Mouse (Mus musculus): ENCODE measurements around the gene Gtf2f2.

Gene Gtf2f2

GRCm38 (mm10) chr14:76010102-76011061, at the start of gene Gtf2f2:
Gene Gtf2f2, minus strand, starts transcription at chr14:76010865.
- DNase-seq (ENCODE audit: extremely low read depth, low read depth, low spot score) = peak; percentile 64

DNA sequence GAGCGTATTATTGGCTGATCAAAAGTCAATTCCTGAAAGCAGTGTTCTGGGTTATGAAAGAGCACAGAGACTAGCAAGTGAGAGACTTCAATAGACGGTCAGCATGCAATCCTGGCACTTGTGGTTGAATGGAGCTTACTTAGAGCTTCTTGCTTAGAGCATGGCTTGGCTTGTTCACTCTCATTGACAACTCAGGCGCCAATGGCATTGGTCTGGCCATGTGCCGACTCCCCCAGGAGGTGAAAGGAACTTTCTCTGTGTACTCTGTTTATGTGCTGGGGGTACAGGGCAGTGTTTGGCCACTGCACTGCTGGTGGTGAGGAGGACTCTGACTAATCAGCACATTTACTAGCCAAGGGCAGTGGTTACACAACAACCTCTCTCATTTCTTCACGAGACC, 48.8 kb upstream of the Gtf2f2 start:
- peak; percentile 78 for DNase-seq (ENCODE audit: extremely low read depth, low read depth, low spot score)

- DNase-seq (ENCODE audit: extremely low read depth, low read depth, low spot score) = no peak
These were observed 43.1 kb upstream of the Gtf2f2 start for GRCm38 (mm10) chr14:76053726-76054125.

DNA sequence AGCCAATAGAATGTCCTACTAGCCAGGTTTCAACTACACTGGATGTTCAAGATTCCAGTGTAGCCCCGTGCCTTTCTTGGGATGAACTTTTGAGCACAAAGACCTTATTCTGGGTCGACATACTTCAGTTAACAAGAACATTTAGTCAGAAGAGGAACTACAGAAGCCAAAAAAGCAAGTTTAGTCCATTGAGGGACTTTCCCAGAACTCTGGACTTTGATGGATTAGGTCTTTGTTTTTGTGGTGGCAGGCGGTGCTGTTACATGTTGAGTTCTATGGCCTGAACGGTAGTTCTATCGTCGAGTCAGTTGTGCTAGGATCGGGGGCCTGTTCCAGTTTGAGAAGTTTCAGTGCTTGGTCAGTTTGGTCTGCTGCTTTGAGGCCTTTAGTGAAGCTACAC, 41.3 kb upstream of the Gtf2f2 start:
- no peak for DNase-seq (ENCODE audit: extremely low read depth, low read depth, low spot score)

- DNase-seq (ENCODE audit: extremely low read depth, low read depth, low spot score) = no peak
These were observed 35.1 kb upstream of the Gtf2f2 start for GRCm38 (mm10) chr14:76045767-76046166.

DNA sequence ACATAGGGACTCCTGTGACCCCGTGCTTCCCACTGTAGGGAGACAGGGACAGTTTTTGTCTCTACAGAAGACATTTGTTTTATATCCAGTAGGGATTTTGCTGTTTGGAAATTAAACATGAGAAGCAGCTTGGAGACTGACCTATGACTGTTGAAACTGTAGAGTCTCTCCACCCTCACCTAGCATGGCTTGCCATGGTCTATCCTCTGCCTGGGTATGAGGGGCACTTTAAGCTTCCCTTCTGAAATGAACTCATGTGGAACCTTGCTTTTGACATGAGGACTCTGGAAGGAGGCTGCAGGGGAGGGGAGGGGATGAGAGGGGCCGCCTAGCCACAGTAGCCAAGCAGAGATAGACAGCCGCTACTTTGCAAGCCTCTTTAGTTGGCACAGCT, 33.5 kb upstream of the Gtf2f2 start:
- no peak for DNase-seq (ENCODE audit: extremely low read depth, low read depth, low spot score)

- no peak for DNase-seq (ENCODE audit: extremely low read depth, low read depth, low spot score)
These were observed 32.8 kb upstream of the Gtf2f2 start for GRCm38 (mm10) chr14:76043251-76044163.

GRCm38 (mm10) chr14:76033221-76033637, 22.6 kb upstream of the Gtf2f2 start:
- no peak for DNase-seq (ENCODE audit: extremely low read depth, low read depth, low spot score)

- no peak for DNase-seq (ENCODE audit: extremely low read depth, low read depth, low spot score)
These were observed 22.0 kb upstream of the Gtf2f2 start for GRCm38 (mm10) chr14:76032671-76033136.

- peak; percentile 59 for DNase-seq (ENCODE audit: extremely low read depth, low read depth, low spot score)
These were observed 20.6 kb upstream of the Gtf2f2 start for GRCm38 (mm10) chr14:76031117-76031842.

DNA sequence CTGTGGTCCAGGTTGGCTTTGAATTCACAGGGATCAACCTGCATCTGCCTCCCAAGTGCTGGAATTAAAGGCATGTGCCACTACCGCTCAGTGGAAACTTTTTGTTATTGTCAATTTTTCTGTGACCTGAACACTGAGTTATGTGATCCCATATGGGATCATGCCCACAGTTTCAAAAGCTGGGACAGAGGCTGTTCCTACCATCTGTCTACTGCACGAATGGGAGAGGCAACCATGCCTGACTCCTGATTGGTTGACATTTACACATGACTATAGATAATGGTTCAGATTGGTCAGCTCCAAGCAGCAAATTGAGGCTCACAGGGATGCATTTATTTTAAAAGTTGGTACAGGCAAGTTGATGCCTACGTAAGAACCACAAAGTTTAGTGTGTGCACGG, 14.0 kb upstream of the Gtf2f2 start:
- no peak for DNase-seq (ENCODE audit: extremely low read depth, low read depth, low spot score)

DNA sequence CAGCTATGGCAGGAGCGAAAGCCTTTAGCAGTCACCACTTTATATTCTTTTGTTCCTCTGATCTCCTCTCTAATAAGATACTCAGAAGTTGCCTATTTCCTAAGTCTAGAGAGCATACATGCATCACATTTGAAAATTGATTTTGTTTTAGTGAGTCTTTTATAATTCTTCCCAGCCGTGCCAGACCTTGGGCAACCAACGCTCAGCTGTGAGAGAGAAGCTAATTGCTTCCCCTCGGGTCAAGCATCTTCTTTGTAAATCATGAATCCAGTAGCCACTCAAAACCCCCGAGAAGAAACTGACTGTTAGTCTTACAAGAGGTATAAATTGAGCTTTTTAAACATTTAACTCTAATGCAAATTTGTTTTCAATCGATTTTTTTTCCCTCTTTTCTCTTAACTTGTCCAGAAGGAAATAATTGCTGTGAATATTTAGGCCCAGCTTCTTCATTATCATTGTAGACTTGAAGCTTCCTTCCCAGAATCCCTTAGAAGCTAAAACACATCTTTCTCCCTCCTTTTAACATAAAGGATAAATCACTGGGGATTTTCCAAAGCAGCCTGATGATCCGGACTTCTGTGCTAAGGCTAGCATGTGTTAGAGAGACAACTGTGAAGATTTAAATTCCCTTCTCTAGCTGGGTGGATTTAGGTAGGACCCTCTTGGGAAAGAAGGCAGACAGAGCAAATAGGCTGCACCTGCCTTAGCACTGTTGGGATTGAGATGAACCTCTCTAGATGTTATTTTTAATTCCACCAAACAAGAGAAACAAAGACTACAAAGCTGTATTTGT, 10.5 kb upstream of the Gtf2f2 start:
- DNase-seq (ENCODE audit: extremely low read depth, low read depth, low spot score) = no peak

- DNase-seq (ENCODE audit: extremely low read depth, low read depth, low spot score) = no peak
These were observed 9.7 kb upstream of the Gtf2f2 start for GRCm38 (mm10) chr14:76020259-76020785.

DNA sequence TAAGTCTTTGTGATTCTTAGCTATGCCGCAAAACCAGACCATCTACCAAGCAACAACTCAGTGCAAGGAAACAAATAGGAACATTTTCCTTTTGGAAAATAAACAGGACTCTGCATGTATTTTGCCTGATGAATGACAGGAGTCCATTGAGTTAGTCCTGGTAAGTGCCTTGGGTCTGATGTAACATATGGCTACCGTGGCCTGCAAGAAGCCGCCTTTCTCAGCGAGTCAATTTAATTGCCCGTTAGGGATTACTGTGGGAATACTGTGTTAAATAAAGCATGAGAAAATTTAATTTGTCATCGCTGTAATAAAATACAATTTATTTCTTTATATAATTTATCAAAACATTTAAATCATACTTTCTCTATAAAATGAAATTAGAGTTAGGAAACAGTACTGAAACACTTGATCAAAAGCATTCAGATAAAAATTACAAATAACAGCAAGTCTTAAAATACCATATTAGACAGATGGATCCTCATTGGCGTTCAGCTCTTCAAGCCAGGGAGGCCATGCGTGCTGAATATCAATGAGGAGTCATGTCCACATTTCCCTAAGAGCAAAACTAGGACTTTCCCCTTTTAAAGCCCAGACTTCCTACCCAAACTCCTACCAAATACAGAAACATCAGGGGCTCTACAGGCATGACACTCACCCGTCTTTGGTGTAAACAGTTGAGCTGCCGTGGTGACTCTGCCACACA, 7.3 kb upstream of the Gtf2f2 start:
- DNase-seq (ENCODE audit: extremely low read depth, low read depth, low spot score) = no peak

DNA sequence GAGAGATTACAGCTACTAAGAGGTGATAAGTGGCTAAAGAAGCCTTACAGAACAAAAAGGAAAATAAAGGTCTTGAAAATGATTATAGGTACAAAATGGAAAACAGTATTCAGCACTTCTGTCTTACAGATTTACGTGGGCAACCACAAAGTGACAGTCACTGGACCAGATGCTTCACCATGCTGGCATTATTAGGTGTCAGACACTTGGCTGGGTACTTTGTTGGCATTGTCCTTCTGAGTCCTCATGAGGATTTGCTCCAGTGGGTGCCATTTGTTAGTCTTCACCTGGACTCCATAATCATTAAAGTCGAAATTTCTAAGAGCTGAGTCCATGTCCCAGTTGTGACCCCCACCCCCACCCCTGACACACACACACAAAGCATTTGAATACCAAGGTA, 3.7 kb upstream of the Gtf2f2 start:
- DNase-seq (ENCODE audit: extremely low read depth, low read depth, low spot score) = no peak

- no peak for DNase-seq (ENCODE audit: extremely low read depth, low read depth, low spot score)
These were observed 395 bp upstream of the Gtf2f2 start for GRCm38 (mm10) chr14:76011062-76011457.

DNA sequence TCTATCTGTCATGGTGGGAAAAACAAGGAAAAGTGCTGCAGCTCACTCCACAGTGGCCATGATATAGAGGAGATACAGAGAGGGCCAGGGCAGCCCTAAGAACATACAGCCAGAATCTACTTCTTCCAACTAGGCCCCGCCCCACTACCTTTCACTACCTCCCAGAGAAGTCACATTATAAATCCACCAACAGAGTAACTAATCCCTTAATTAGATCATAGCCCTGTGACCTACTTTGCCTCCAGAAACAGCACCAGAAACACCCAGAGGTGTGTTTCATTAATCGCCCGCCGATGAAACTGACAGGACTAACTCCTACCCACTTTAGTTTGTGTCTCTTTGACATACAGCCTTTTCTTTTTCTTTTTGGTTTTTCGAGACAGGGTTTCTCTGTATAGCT, 1.5 kb downstream of the Gtf2f2 start:
- DNase-seq (ENCODE audit: extremely low read depth, low read depth, low spot score) = peak; percentile 39

- DNase-seq (ENCODE audit: extremely low read depth, low read depth, low spot score) = no peak
These were observed 2.5 kb downstream of the Gtf2f2 start for GRCm38 (mm10) chr14:76008174-76008573.

DNA sequence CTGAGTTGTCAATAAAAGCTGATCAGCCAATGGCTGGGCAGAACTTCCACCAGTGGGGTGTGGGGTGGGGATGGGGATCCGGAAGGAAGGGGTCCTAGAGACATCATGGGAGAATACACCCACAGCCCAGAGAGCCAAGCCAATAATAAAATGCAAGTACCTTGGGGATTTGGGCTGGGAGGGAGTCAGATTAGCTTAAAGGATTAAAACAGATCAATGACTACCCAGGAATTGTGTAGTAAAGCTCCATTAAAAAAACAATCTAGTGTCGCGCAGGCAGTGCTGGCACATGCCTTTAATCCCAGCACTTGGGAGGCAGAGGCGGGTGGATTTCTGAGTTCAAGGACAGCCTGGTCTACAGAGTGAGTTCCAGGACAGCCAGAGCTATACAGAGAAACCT, 5.7 kb downstream of the Gtf2f2 start:
- no peak for DNase-seq (ENCODE audit: extremely low read depth, low read depth, low spot score)

All from fat pad, adult 2 months (tissue).